In genomic region chr6:88786732-88787445, GRCm38 (mm10) we compare ENCODE assay signal across 8 mouse cellular contexts. TPM values are rescaled to one million over a fixed set of nuclear protein-coding genes. Genes with fewer than 3 reads are reported as not detected.
DNase-seq lines count a peak whose midpoint lies in the region; ATAC-seq lines count a peak whose summit lies in the region.

No protein-coding gene starts in this region.

- 0 out of 2 replicates have a peak overlapping the region, but pooled peaks have one; percentile 4 for H3K9ac ChIP-seq in embryonic facial prominence, embryonic 13.5 days
- H3K9ac ChIP-seq in midbrain, embryonic 16.5 days (ENCODE audit: low read depth, low read length) = no peak overlapping the region
- no peak overlapping the region for H3K9ac ChIP-seq in heart, embryonic 14.5 days (ENCODE audit: low read length)

- no peak for DNase-seq in embryonic facial prominence, embryonic 10.5 days (ENCODE audit: low spot score)
- no peak for DNase-seq in midbrain, embryonic 10.5 days (ENCODE audit: low spot score)
- peak; percentile 53 to 57 for DNase-seq in right cerebral cortex, postnatal 36 days (ENCODE audit: low spot score in 2 of 2)
- DNase-seq in embryo, embryonic 9.5 days (ENCODE audit: extremely low spot score) = no peak
- DNase-seq in urinary bladder, adult 18-20 months (ENCODE audit: low spot score in 2 of 2) = no peak

- 82% methylated on average over 15 of the region's 15 CpGs for WGBS in embryonic facial prominence, embryonic 13.5 days
- 83% methylated on average over 15 of the region's 15 CpGs for WGBS in embryonic facial prominence, embryonic 10.5 days
- WGBS in midbrain, embryonic 10.5 days = 89% methylated on average over 15 of the region's 15 CpGs
- WGBS in midbrain, embryonic 16.5 days = 83% methylated on average over 15 of the region's 15 CpGs
- 66% methylated on average over 15 of the region's 15 CpGs for WGBS in heart, embryonic 14.5 days

- H3K27me3 ChIP-seq in embryonic facial prominence, embryonic 13.5 days = no peaks in the 10 kb centered on the region
- no peaks in the 10 kb centered on the region; the same call in none of the 2 replicates for H3K27me3 ChIP-seq in embryonic facial prominence, embryonic 10.5 days (replicated peaks; ENCODE audit: low read depth, poor library complexity, severe bottlenecking)
- H3K27me3 ChIP-seq in midbrain, embryonic 10.5 days (ENCODE audit: low read depth, poor library complexity, severe bottlenecking) = 0 out of 2 replicates have a peak, but pooled peaks cover 14% of the 10 kb centered on the region
- H3K27me3 ChIP-seq in midbrain, embryonic 16.5 days (ENCODE audit: control insufficient read depth, insufficient read depth, low read depth, low read length) = no peaks in the 10 kb centered on the region; the same call in 1 of the 2 replicates
- no peaks in the 10 kb centered on the region for H3K27me3 ChIP-seq in heart, embryonic 14.5 days (ENCODE audit: control insufficient read depth, insufficient read depth, low read length)

- no peak overlapping the region; the same call in 1 of the 2 replicates for H3K27ac ChIP-seq in embryonic facial prominence, embryonic 13.5 days
- H3K27ac ChIP-seq in embryonic facial prominence, embryonic 10.5 days (replicated peaks) = no peak overlapping the region; the same call in 1 of the 2 replicates
- H3K27ac ChIP-seq in midbrain, embryonic 10.5 days (replicated peaks) = peak overlapping the region; percentile 33; the same call in 1 of the 2 replicates
- no peak overlapping the region for H3K27ac ChIP-seq in midbrain, embryonic 16.5 days (ENCODE audit: low read length)
- peak overlapping the region; percentile 8 to 33; a peak in 1 of 4 replicates for H3K27ac ChIP-seq in heart, embryonic 14.5 days (replicated peaks in 1 of 2; ENCODE audit: control insufficient read depth in 1 of 2, insufficient read depth in 1 of 2, low read depth in 2 of 2, low read length in 2 of 2)

- H3K4me3 ChIP-seq in embryonic facial prominence, embryonic 13.5 days = no peak overlapping the region
- H3K4me3 ChIP-seq in embryonic facial prominence, embryonic 10.5 days = no peak overlapping the region
- H3K4me3 ChIP-seq in midbrain, embryonic 10.5 days = no peak overlapping the region
- no peak overlapping the region for H3K4me3 ChIP-seq in midbrain, embryonic 16.5 days (ENCODE audit: low read depth, low read length)
- H3K4me3 ChIP-seq in heart, embryonic 14.5 days (ENCODE audit: control insufficient read depth in 1 of 2, insufficient read depth in 1 of 2, low read depth in 1 of 2, low read length in 2 of 2) = no peak overlapping the region

- H3K36me3 ChIP-seq in embryonic facial prominence, embryonic 13.5 days = no peaks in the 10 kb centered on the region
- no peaks in the 10 kb centered on the region for H3K36me3 ChIP-seq in embryonic facial prominence, embryonic 10.5 days (replicated peaks)
- no peaks in the 10 kb centered on the region for H3K36me3 ChIP-seq in midbrain, embryonic 10.5 days
- H3K36me3 ChIP-seq in midbrain, embryonic 16.5 days (ENCODE audit: control insufficient read depth, insufficient read depth, low read length) = no peaks in the 10 kb centered on the region
- H3K36me3 ChIP-seq in heart, embryonic 14.5 days (ENCODE audit: control insufficient read depth, insufficient read depth, low read length) = no peaks in the 10 kb centered on the region

- H3K9me3 ChIP-seq in embryonic facial prominence, embryonic 13.5 days = no peaks in the 10 kb centered on the region
- no peaks in the 10 kb centered on the region for H3K9me3 ChIP-seq in embryonic facial prominence, embryonic 10.5 days
- no peaks in the 10 kb centered on the region for H3K9me3 ChIP-seq in midbrain, embryonic 10.5 days (replicated peaks)
- no peaks in the 10 kb centered on the region for H3K9me3 ChIP-seq in midbrain, embryonic 16.5 days (replicated peaks; ENCODE audit: control insufficient read depth, low read length, poor library complexity, severe bottlenecking)
- no peaks in the 10 kb centered on the region for H3K9me3 ChIP-seq in heart, embryonic 14.5 days (ENCODE audit: control insufficient read depth, low read length)

- H3K4me2 ChIP-seq in embryonic facial prominence, embryonic 13.5 days = no peak overlapping the region
- H3K4me2 ChIP-seq in midbrain, embryonic 16.5 days (ENCODE audit: low read length) = no peak overlapping the region
- no peak overlapping the region for H3K4me2 ChIP-seq in heart, embryonic 14.5 days (ENCODE audit: low read length)

- no peak for ATAC-seq in embryonic facial prominence, embryonic 13.5 days (ENCODE audit: insufficient number of reproducible peaks, insufficient read depth, low FRiP score, low TSS enrichment, low read depth)
- ATAC-seq in midbrain, embryonic 16.5 days = no peak
- ATAC-seq in heart, embryonic 14.5 days (ENCODE audit: insufficient number of reproducible peaks, insufficient read depth, low FRiP score, low read depth) = no peak

- peaks cover 46% of the 10 kb centered on the region for H3K4me1 ChIP-seq in embryonic facial prominence, embryonic 13.5 days
- peaks cover 74% of the 10 kb centered on the region for H3K4me1 ChIP-seq in embryonic facial prominence, embryonic 10.5 days
- peaks cover 42% of the 10 kb centered on the region for H3K4me1 ChIP-seq in midbrain, embryonic 10.5 days
- H3K4me1 ChIP-seq in midbrain, embryonic 16.5 days (ENCODE audit: control insufficient read depth, insufficient read depth, low read length) = peaks cover 8% of the 10 kb centered on the region; the same call in 1 of the 2 replicates
- peaks cover 42 to 43% of the 10 kb centered on the region in 2 experiments for H3K4me1 ChIP-seq in heart, embryonic 14.5 days (ENCODE audit: control insufficient read depth in 2 of 2, insufficient read depth in 2 of 2, low read length in 2 of 2)

RNA-seq across cellular contexts. Expression of gene Abtb1, which starts 54.9 kb away (rescaled TPM):
- 33.8 and 34.4 TPM in 2 replicates for polyA plus RNA-seq in embryonic facial prominence, embryonic 13.5 days (2015; fragmentation: Nextera tagmentation; extraction: Ambion mirVana)
- polyA plus RNA-seq in embryonic facial prominence, embryonic 10.5 days (2016; fragmentation: Nextera tagmentation; extraction: Ambion mirVana) = 25.2 and 26.4 TPM in 2 replicates
- 22.5 and 26.3 TPM in 2 replicates for polyA plus RNA-seq in midbrain, embryonic 10.5 days (2016; fragmentation: Nextera tagmentation; extraction: Ambion mirVana)
- 37.3 and 40.7 TPM in 2 replicates for polyA plus RNA-seq in midbrain, embryonic 16.5 days (2015; fragmentation: Nextera tagmentation; extraction: Ambion mirVana)
- 20.9 and 22.3 TPM in 2 replicates for polyA plus RNA-seq in heart, embryonic 14.5 days (2014; fragmentation: Nextera tagmentation; extraction: Ambion mirVana)

Comparison
In these comparisons a context has a peak if more than half of its experiments do, and no peak if none do; other contexts are left out.
1. H3K27ac ChIP-seq: peak in midbrain, embryonic 10.5 days (single experiment) and heart, embryonic 14.5 days (2 of 2); none in embryonic facial prominence, embryonic 13.5 days (single experiment), embryonic facial prominence, embryonic 10.5 days (single experiment) and midbrain, embryonic 16.5 days (single experiment).
2. DNase-seq: peak in right cerebral cortex, postnatal 36 days (2 of 2); none in embryonic facial prominence, embryonic 10.5 days (single experiment), midbrain, embryonic 10.5 days (single experiment), embryo, embryonic 9.5 days (single experiment) and urinary bladder, adult 18-20 months (0 of 2).